Mouse (Mus musculus) left cerebral cortex, adult 18-20 months (tissue): Measurements from ENCODE around the gene Dnajc14. TPM values are rescaled to one million over a fixed set of nuclear protein-coding genes. Genes with fewer than 3 reads are reported as not detected.
A peak's percentile ranks its signal among the peaks of the same experiment; 100 is the strongest.
"Not testable (repeated sequence)": the region's sequence is repeated elsewhere in the genome, so short reads cannot be mapped to it uniquely, and the experiment has no call there.

Experiments used
- DNase-seq, 2 experiments: peaks; one replicate each; pipeline ENCODE4 v3.0.0; 2021 to 2022; ENCODE audit warnings: low spot score in 2 of 2, mixed read lengths in 1 of 2
- total RNA-seq, 2 experiments: library from RNA; stranded (reverse); gene quantifications; 2 replicates each; pipeline ENCODE4 v1.2.3; 2021

Dnajc14 gene
- total RNA-seq, 2 experiments from 2014 or later, result 64.6 to 67.0 TPM

GRCm38 (mm10) chr10:128817033-128817432 is 13.2 kb downstream of the Dnajc14 start, which contains the start of gene Sarnp:
Gene Sarnp, plus strand, starts transcription at chr10:128817333.
- DNase-seq, result no peak

- no peak for DNase-seq
Measured at GRCm38 (mm10) chr10:128820217-128820616, 16.4 kb downstream of the Dnajc14 start.

DNA sequence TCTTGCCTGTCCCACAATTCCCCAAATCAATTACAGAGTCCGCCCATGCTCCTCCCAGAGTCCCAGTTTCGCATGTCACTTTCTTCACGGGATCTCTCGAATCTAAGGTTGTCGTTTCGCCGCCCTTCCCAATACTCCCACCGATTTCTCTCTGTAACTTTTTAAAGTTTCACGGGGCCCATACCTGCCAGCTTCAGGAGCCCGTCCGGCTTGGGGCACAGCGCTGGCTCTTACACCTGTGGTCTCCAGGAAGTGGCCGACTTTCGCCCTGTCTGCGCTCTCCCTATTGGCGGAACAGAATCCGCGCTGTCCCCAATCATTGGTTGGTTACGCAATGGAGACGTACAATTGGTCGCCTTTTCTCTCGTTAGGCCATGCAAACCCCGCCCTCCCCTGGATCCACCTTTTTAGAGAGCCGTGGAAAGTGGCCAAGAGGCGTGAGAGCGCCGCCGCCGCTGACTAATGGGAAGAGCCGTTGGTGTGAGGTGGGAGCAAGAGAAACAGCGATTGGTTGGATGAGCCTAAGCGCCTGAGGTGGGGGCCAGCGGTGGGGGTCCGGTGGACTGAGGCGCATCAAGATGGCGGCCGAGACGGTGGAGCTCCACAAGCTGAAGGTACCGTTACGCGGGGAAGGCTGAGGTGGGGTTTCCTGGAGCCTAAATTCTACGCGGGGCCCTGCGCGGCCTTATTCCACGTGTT is 17.6 kb downstream of the Dnajc14 start, which contains the start of gene Ormdl2:
Ormdl2 (minus strand) TSS at position 288 of the 699 bp plus-strand sequence.
- DNase-seq, result peak; percentile 99

DNA sequence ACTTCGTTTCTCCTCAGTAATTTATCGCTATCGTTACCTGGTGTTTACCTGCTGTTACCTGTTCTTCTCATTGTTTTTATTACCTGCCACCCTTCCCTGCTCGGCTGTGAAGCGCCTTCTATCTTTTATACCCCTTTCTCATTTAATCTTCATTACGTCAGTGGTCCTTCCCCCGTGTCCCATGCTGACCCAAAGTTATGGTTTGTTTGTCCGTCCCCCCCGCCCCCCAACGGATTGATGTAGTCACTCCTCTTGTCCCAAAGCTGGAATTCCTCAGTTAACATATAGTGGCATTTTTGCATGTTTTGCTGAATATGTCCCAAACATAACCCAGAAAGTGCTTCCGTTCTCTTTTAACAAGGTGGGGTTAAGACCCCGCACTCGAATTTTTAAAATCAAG is 18.3 kb downstream of the Dnajc14 start:
- DNase-seq, result no peak

- DNase-seq, result not testable (repeated sequence)
Measured at GRCm38 (mm10) chr10:128823087-128823486, 19.2 kb downstream of the Dnajc14 start.

GRCm38 (mm10) chr10:128823821-128824220 is 20.0 kb downstream of the Dnajc14 start:
- DNase-seq, result no peak

DNA sequence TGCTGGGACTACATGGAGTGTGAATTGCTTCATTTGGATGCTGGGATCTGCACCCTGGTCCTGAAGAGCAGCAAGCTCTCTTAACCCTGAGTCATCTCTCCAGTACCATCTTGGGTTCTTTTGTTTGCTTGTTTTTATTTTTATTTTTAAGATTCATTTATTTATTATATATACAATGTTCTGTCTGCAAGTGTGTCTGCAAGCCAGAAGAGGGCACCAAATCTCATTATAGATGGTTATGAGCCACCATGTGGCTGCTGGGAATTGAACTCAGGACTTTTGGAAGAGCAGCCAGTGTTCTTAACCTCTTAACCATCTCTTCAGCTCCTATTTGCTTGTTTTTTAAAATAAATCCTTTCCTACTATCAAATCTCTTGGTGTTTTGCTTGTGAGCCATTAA is 33.5 kb downstream of the Dnajc14 start:
- DNase-seq, result no peak

GRCm38 (mm10) chr10:128839434-128839833 is 35.6 kb downstream of the Dnajc14 start:
- DNase-seq, result no peak

DNA sequence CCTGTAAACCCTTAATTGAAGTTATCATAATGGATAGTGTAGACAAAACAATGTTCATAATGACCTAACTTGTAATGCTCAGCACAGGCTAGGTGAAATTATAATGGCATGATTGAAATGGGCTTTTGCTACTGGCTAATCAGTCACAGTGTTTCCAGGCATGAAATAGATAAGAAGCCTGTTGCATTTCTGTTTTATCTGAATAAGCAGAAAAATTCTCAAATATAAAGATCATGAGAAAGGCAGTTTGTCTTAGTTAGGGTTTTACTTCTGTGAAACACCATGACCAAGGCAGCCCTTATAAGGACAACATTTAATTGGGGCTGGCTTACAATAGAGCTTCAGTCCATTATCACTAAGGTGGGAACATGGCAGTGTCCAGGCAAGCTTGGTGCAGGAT is 36.8 kb downstream of the Dnajc14 start:
- no peak for DNase-seq

DNA sequence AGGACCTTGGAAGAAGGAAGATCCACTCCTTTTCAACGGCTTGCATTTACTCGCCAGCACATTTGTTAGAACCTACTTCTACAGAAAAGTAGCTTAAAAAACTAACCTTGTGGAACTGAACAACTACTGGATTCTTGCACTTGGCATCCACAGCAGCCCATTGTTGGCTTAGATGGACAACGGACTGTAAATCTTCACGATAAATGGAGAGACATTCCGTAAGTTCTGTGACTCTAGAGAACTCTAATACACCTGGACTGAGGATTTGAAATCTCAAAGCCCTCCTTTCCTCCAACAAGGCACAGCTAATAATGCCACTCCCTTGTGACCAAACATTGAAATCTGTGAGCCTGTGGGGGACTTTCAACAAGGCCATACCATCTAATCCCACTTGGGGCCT is 39.4 kb downstream of the Dnajc14 start:
- DNase-seq, result no peak

DNA sequence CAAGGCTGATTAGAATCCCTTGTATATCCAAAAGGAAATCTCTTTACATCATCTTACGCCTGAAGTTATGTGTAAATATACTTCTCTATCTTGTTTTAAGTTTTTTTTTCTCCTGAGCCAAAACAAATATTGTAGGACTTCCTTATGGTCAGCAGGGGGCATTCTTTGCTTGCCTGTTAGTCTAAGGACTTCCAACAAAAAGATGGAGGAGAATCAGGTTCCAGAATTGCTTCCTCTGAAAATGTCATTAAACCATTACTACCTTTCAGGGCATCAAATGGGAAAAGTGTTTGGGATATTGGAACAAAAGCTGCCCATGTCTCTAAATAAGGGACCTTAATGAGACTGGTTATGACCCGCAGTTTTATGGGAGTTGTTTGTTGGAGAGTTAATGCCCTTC is 41.7 kb downstream of the Dnajc14 start:
- no peak for DNase-seq

DNA sequence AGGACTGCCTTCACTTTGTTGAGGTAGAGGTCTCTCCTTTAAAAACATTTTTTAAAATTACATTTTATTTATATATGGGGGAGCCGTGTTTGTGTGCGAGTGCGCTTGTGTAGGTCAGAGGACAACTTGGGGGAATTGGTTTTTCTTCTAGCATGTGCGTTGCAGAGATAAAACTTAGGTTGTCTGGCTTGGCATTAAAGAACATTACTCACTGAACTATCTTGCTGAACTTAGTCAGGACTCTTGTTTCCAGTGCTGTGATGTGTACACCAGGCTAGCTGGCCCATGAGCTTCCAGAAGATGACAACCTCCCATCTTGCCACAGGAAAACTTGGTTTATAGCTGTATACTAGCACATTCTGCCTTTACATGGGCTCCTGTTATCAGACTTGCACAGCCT is 42.8 kb downstream of the Dnajc14 start:
- no peak for DNase-seq

- no peak for DNase-seq
Measured at GRCm38 (mm10) chr10:128848426-128848825, 44.6 kb downstream of the Dnajc14 start.

GRCm38 (mm10) chr10:128850339-128850738 is 46.5 kb downstream of the Dnajc14 start:
- no peak for DNase-seq

- no peak for DNase-seq
Measured at GRCm38 (mm10) chr10:128861176-128861575, 57.3 kb downstream of the Dnajc14 start.

- no peak for DNase-seq
Measured at GRCm38 (mm10) chr10:128866042-128866441, 62.2 kb downstream of the Dnajc14 start.

DNA sequence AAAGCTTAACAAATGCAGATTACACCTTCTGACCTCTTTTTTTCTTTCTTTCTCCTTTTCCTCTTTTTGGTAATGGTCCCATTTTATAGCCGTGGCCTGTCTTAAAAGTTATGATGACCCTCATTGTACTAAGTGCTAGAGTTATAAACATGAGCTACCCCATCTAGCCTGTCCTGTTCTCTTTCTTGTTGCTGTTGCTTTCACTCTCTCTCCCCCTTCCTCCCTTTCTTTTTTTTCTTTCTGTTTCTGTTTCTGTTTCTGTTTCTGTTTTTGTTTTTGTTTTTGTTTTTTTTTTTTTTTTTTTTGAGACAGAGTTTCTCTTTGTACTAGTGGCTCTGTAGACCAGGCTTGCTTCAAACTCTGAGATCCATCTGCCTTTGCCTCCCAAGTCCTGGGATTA is 62.7 kb downstream of the Dnajc14 start:
- no peak for DNase-seq

Other genes starting within 250 kb of the Dnajc14 start
- 10 to 100 TPM; 58.3 TPM for gene Pa2g4, start 238.1 kb upstream of the Dnajc14 start, total RNA-seq
- 1 to 10 TPM; 5.1 to 5.2 TPM for gene Erbb3, start 214.4 kb upstream of the Dnajc14 start, total RNA-seq
- gene Rps26, start 177.3 kb upstream of the Dnajc14 start, total RNA-seq, result 100 to 1,000 TPM; 232 to 257 TPM
- gene Ikzf4, start 158.1 kb upstream of the Dnajc14 start, total RNA-seq, result 10 to 100 TPM; 12.8 to 17.6 TPM
- gene Suox, start 130.0 kb upstream of the Dnajc14 start, total RNA-seq, result 10 to 100 TPM; 12.2 to 12.4 TPM
- gene Rab5b, start 107.8 kb upstream of the Dnajc14 start, total RNA-seq, result 100 to 1,000 TPM; 131 to 136 TPM
- under 1 TPM; 0.54 to 0.88 TPM for gene Pmel, start 99.9 kb upstream of the Dnajc14 start, total RNA-seq
- gene Cdk2, start 99.0 kb upstream of the Dnajc14 start, total RNA-seq, result 1 to 10 TPM; 1.4 to 2.6 TPM
- 1 to 10 TPM; 8.2 to 8.5 TPM for gene Dgka, start 59.2 kb upstream of the Dnajc14 start, total RNA-seq
- 10 to 100 TPM; 25.0 to 25.7 TPM for gene Pym1, start 56.2 kb upstream of the Dnajc14 start, total RNA-seq
- under 1 TPM; 0.63 to 0.66 TPM for gene Mmp19, start 13.2 kb upstream of the Dnajc14 start, total RNA-seq
- 1 to 10 TPM; 6.9 to 7.1 TPM for gene Tmem198b, start 308 bp downstream of the Dnajc14 start, total RNA-seq
- gene Sarnp, start 13.3 kb downstream of the Dnajc14 start, total RNA-seq, result 10 to 100 TPM; 39.5 to 39.6 TPM
- 1 to 10 TPM; 8.0 to 8.6 TPM for gene Ormdl2, start 17.6 kb downstream of the Dnajc14 start, total RNA-seq
- 10 to 100 TPM; 12.5 to 15.2 TPM for gene Gdf11, start 87.7 kb downstream of the Dnajc14 start, total RNA-seq
- gene Cd63, start 96.9 kb downstream of the Dnajc14 start, total RNA-seq, result 10 to 100 TPM; 69.1 to 71.4 TPM
- 1 to 10 TPM; 3.6 to 7.6 TPM for gene Rdh5, start 118.8 kb downstream of the Dnajc14 start, total RNA-seq
- 10 to 100 TPM; 79.8 to 82.3 TPM for gene Bloc1s1, start 120.0 kb downstream of the Dnajc14 start, total RNA-seq
- 10 to 100 TPM; 13.5 TPM for gene Itga7, start 129.8 kb downstream of the Dnajc14 start, total RNA-seq
- not detected for gene Mettl7b, start 156.9 kb downstream of the Dnajc14 start, total RNA-seq
- not detected for gene Olfr9, start 185.4 kb downstream of the Dnajc14 start, total RNA-seq
- not detected for gene Olfr763, start 206.7 kb downstream of the Dnajc14 start, total RNA-seq
- gene Olfr764-ps1, start 235.8 kb downstream of the Dnajc14 start, total RNA-seq, result not detected
- gene Olfr765, start 245.9 kb downstream of the Dnajc14 start, total RNA-seq, result not detected